Mouse (Mus musculus): ENCODE data around the gene Dlg2. TPM values are rescaled to one million over a fixed set of nuclear protein-coding genes. Genes with fewer than 3 reads are reported as not detected.

Dlg2 gene
- polyA plus RNA-seq, 1 experiment: 1.3 TPM

DNA sequence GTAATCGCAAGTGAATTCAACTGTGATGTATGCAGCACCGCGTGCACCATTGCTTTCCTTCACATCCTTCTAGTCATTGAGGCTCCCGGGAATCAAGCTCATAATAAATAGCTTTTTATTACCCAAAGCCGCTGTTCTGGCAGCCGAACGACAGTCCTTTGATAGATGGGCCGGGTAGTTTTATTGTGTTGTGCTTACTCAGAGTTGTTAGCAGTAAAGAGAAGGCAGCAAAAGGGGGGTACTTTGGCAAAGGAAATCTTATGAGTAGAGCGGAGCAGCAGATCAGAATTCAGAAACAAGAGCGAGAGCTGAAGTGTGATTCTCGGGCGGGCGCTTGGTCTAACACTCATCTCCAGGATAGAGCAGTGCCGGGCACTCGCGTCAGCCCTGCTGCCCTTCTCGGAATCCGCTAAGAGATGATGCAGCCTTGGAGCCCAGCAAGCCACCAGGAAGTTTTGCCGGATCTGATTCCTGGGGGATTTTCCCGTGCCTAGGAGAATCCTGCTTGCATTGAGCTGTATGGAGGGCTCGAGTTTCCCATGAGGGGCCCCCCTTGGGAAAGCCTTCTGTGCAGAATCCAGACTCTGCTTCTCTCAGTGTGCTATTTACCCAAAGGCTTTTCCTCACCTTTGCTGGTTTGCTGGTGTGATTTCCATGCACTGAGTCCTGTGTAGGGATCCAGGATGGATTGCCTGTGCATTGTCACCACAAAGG, 410.7 kb downstream of the Dlg2 start:
- no peak for TF ChIP-seq POLR2A (IDR thresholded peaks at IDR 0.05; ENCODE audit: borderline replicate concordance, extremely low read depth, low read depth, low read length)
- no peak for TF ChIP-seq CTCF (IDR thresholded peaks at IDR 0.05; ENCODE audit: insufficient read depth, low read length)
- DNase-seq: no peak
- WGBS: 3% methylated on average over 21 of the region's 21 CpGs

DNA sequence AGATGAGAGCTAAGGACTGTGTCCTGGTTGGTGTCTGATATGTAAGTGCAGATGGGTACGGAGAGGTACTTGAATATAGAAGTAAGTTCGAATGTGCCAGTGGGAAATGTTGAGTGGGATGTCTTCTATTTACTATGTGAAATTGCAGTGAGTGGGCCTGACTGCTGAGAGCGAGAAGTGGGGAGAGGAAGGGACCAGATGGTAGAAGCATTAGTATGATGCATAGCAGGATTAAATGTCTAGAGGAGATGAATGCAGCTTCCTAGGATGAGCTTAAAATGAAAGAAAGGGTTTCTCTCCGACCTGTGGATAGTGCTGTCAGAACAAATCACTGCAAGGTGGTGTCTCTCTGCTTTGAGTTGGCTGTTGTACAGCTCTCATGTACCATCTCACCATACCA, 451.0 kb downstream of the Dlg2 start:
- H3K4me3 ChIP-seq (replicated peaks; ENCODE audit: extremely low read depth, low read depth, low read length): no peak overlapping the region
- TF ChIP-seq CTCF (IDR thresholded peaks at IDR 0.05; ENCODE audit: insufficient read depth, low read length): no peak
- TF ChIP-seq POLR2A (IDR thresholded peaks at IDR 0.05; ENCODE audit: borderline replicate concordance, extremely low read depth, low read depth, low read length): no peak
- no peaks in the 10 kb centered on the region for H3K4me1 ChIP-seq (ENCODE audit: control insufficient read depth, insufficient read depth, low read length)
- no peak for DNase-seq
- 67% methylated on average over 4 of the region's 4 CpGs for WGBS

More for the DNA sequence above, 410.7 kb downstream of the Dlg2 start:
- no peak overlapping the region for H3K4me3 ChIP-seq (replicated peaks; ENCODE audit: extremely low read depth, low read depth, low read length)
- no peaks in the 10 kb centered on the region for H3K4me1 ChIP-seq (ENCODE audit: control insufficient read depth, insufficient read depth, low read length)

DNA sequence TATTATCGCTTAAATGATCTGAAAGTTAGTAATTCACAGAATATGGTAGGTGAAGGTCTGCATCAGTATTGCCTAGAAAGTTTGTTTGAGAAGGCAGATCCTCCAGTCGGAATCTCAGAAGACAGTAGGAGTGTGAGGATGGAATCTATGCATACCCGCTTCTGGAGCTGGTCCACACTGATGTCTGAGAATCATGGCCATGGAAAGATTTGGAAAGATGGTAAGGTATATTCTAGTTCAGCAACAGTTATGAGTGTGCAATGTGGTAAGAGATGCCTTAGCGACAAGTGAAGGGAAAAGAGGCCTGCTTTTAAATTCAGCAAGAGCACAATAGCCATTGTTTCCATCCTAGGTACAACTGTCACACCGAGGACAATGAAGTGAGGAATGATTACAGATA, 464.3 kb downstream of the Dlg2 start:
- DNase-seq: no peak
- H3K4me1 ChIP-seq (ENCODE audit: control insufficient read depth, insufficient read depth, low read length): no peaks in the 10 kb centered on the region
- no peak overlapping the region for H3K4me3 ChIP-seq (replicated peaks; ENCODE audit: extremely low read depth, low read depth, low read length)
- TF ChIP-seq CTCF (IDR thresholded peaks at IDR 0.05; ENCODE audit: insufficient read depth, low read length) (no peak), POLR2A (IDR thresholded peaks at IDR 0.05; ENCODE audit: borderline replicate concordance, extremely low read depth, low read depth, low read length) (no peak)
- WGBS: 80% methylated on average over 5 of the region's 5 CpGs

DNA sequence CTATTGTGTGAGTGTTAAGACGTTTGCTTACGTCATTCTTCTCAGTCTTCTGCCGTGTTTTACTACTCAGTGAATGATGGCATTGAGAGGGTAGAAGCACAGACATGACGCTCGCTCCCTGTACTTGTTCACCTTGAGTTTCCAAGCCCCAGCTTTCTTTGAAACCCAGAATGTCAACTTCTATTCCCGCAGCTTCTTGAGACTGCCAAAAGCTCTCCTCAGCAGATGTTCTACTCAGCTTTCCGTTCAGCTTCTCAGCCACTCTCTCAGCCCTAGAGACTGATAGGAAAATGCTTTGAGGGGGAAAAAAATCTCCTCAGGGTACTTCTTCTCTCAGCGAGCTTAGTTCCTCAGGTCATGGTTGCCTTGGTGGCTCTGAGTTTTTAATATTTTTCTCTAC, 470.6 kb downstream of the Dlg2 start:
- 63% methylated on average over 8 of the region's 8 CpGs for WGBS
- Histone ChIP-seq H3K4me3 (replicated peaks; ENCODE audit: extremely low read depth, low read depth, low read length) (no peak overlapping the region), H3K4me1 (ENCODE audit: control insufficient read depth, insufficient read depth, low read length) (no peaks in the 10 kb centered on the region)
- no peak for DNase-seq
- TF ChIP-seq CTCF (IDR thresholded peaks at IDR 0.05; ENCODE audit: insufficient read depth, low read length) (no peak), POLR2A (IDR thresholded peaks at IDR 0.05; ENCODE audit: borderline replicate concordance, extremely low read depth, low read depth, low read length) (no peak)

DNA sequence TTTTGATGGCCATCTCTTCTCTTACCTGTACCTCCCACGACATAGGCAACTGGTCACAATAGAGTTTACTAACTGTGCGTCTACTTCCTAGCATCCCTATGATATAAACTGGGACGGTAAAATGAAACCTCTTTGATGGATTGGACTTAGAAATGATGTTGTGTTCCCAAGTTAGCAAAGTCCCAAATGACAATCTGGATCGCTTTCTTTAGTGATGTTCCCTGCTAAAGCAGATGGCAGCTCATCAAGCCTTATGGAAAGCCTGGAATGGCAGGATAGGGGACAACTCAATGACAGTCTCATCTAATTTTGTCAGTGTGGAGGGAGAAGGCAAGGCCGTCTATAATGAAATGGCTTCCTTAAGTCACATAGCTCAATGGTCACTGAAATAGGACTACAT, 472.7 kb downstream of the Dlg2 start:
- H3K4me3 ChIP-seq (replicated peaks; ENCODE audit: extremely low read depth, low read depth, low read length): no peak overlapping the region
- DNase-seq: no peak
- no peaks in the 10 kb centered on the region for H3K4me1 ChIP-seq (ENCODE audit: control insufficient read depth, insufficient read depth, low read length)
- TF ChIP-seq CTCF (IDR thresholded peaks at IDR 0.05; ENCODE audit: insufficient read depth, low read length) (no peak), POLR2A (IDR thresholded peaks at IDR 0.05; ENCODE audit: borderline replicate concordance, extremely low read depth, low read depth, low read length) (no peak)
- WGBS: 86% methylated on average over 5 of the region's 5 CpGs

DNA sequence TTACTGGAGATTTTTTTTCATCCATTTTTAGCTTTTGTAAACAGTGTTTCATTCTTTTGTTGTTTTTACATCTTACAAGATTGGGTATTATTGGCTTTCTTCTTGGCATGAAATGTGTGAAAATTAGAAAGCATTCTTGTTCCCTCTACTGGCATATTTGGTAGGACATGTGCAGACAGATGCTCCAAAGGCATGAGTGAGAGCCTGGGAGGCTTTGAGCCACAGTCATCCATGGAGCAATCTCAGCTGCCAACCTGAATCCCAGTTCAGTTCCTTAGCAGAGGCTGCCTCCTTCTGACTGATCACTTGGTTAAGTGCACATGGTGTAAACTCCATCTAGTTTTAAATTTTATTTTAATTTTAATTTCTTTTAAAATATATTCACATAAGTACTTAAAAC, 500.8 kb downstream of the Dlg2 start:
- H3K4me1 ChIP-seq (ENCODE audit: control insufficient read depth, insufficient read depth, low read length): no peaks in the 10 kb centered on the region
- no peak for DNase-seq
- TF ChIP-seq CTCF (IDR thresholded peaks at IDR 0.05; ENCODE audit: insufficient read depth, low read length) (no peak), POLR2A (IDR thresholded peaks at IDR 0.05; ENCODE audit: borderline replicate concordance, extremely low read depth, low read depth, low read length) (no peak)
- no peak overlapping the region for H3K4me3 ChIP-seq (replicated peaks; ENCODE audit: extremely low read depth, low read depth, low read length)

DNA sequence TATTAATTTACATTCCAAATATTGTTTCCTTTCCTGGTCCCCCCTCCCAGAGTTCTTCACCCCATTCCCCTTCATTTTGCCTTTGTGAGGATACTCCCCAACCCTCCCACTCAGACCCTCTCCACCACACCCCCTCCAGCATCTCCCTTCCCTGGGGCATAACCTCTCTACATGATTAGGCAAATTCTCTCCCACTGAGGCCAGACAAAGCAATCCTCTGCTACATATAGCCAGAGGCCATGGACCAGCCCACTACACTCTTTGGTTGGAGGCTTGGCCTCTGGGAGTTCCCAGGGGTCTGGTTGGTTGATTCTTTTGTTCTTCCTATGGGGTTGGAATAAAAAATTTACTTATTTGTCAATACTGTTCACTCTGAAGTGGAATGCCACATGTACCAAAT, 505.6 kb downstream of the Dlg2 start:
- H3K4me1 ChIP-seq (ENCODE audit: control insufficient read depth, insufficient read depth, low read length): no peaks in the 10 kb centered on the region
- no peak for TF ChIP-seq CTCF (IDR thresholded peaks at IDR 0.05; ENCODE audit: insufficient read depth, low read length)
- no peak for TF ChIP-seq POLR2A (IDR thresholded peaks at IDR 0.05; ENCODE audit: borderline replicate concordance, extremely low read depth, low read depth, low read length)
- H3K4me3 ChIP-seq (replicated peaks; ENCODE audit: extremely low read depth, low read depth, low read length): no peak overlapping the region
- no peak for DNase-seq

DNA sequence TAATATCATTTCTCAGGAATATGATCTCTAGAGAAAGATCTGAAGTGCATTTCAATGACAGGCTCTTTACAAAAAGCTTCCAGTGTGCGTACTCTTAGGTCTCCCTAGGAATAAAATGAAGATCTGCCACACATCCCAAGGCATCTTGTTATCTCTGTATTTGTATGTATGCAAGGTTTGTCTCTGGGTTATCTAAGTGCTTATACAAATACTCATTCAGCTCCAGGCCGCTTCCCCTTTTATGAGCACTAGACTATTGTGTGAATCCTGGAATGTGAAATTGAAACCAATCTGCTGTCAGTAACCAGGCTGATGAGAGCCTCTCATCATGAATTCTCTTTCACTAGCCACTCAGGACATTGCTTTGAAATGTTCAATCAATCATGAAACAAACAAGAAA, 534.2 kb downstream of the Dlg2 start:
- no peak for DNase-seq
- no peak overlapping the region for H3K4me3 ChIP-seq (replicated peaks; ENCODE audit: extremely low read depth, low read depth, low read length)
- TF ChIP-seq CTCF (IDR thresholded peaks at IDR 0.05; ENCODE audit: insufficient read depth, low read length) (no peak), POLR2A (IDR thresholded peaks at IDR 0.05; ENCODE audit: borderline replicate concordance, extremely low read depth, low read depth, low read length) (no peak)
- H3K4me1 ChIP-seq (ENCODE audit: control insufficient read depth, insufficient read depth, low read length): no peaks in the 10 kb centered on the region
- WGBS: 57% methylated on average over 2 of the region's 2 CpGs

DNA sequence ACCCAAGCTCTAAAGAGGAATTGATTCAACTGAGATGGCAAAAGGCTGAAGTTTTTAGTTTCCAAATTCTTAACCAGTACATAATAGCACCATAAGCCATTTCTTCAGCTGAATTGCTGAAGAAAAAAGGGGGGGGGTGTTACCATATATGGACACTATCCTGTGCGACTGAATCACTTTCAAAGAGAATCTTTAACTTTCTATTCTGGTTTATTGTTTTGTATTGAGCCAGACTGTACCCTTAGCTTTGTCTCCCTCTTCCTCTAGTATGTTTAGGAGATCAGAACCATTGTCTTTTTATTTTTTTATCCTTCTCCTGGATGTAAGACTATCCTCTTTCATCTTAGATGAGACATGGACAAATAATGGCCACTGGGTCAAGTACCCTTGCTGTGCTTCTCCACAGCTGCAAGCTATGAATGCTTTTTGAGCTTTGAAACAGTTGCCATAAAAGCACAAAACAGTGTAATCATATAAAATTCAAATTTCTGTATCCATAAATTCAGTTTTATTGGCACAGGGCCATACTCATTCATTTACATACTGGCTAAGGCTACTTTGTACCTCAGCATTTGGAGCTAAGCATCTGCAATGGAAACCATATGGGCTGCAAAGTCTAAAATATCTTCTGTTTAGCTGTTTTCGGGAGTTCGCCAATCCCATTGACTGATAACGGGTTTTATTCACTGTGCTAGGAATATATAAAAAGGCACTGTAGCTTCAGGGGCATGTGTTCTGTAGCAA, 568.7 kb downstream of the Dlg2 start:
- no peak for DNase-seq
- TF ChIP-seq POLR2A (IDR thresholded peaks at IDR 0.05; ENCODE audit: borderline replicate concordance, extremely low read depth, low read depth, low read length) (no peak), CTCF (IDR thresholded peaks at IDR 0.05; ENCODE audit: insufficient read depth, low read length) (no peak)
- WGBS: 70% methylated on average over 4 of the region's 4 CpGs
- Histone ChIP-seq H3K4me1 (ENCODE audit: control insufficient read depth, insufficient read depth, low read length) (no peaks in the 10 kb centered on the region), H3K4me3 (replicated peaks; ENCODE audit: extremely low read depth, low read depth, low read length) (no peak overlapping the region)

DNA sequence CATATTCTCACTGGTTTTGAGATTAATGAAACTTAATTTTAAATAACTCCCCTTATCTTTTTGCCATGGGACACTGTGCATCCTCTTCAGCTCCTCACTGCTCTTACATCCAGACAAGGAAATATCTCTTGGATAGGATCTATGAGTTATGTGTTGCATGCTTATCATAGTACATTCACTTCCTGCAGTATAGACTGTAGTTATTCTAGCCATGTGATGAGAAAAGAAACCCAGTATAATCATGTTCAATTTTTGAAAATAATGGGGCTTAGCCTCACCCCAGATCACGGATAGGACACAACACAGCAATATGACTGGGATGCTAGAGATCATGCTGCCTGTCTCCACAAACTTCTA, 569.2 kb downstream of the Dlg2 start:
- 71% methylated on average over 1 of the region's 1 CpGs for WGBS
- no peak for TF ChIP-seq CTCF (IDR thresholded peaks at IDR 0.05; ENCODE audit: insufficient read depth, low read length)
- no peak for TF ChIP-seq POLR2A (IDR thresholded peaks at IDR 0.05; ENCODE audit: borderline replicate concordance, extremely low read depth, low read depth, low read length)
- DNase-seq: no peak
- no peak overlapping the region for H3K4me3 ChIP-seq (replicated peaks; ENCODE audit: extremely low read depth, low read depth, low read length)
- H3K4me1 ChIP-seq (ENCODE audit: control insufficient read depth, insufficient read depth, low read length): no peaks in the 10 kb centered on the region
